Mouse (Mus musculus): ENCODE data around the gene Vmn2r93.

The Vmn2r93 gene

GRCm38 (mm10) chr17:18297799-18298198 lies at the start of gene Vmn2r93:
TSS of gene Vmn2r93 (plus strand) at chr17:18298099.
- no peak for DNase-seq (ENCODE audit: low read depth, low spot score)

- DNase-seq (ENCODE audit: low read depth, low spot score): no peak
Measured at GRCm38 (mm10) chr17:18277656-18278055, 20.2 kb upstream of the Vmn2r93 start, which contains the start of gene Vmn2r94. TSS of gene Vmn2r94 (minus strand) at chr17:18277756.

- no peak for DNase-seq (ENCODE audit: low read depth, low spot score)
Measured at GRCm38 (mm10) chr17:18323031-18323430, 25.1 kb downstream of the Vmn2r93 start.

GRCm38 (mm10) chr17:18360007-18360406 lies 62.1 kb downstream of the Vmn2r93 start:
- no peak for DNase-seq (ENCODE audit: low read depth, low spot score)

GRCm38 (mm10) chr17:18360602-18361001 lies 62.7 kb downstream of the Vmn2r93 start:
- DNase-seq (ENCODE audit: low read depth, low spot score): no peak

Data from telencephalon, adult 2 months (tissue).